Mouse (Mus musculus) bone marrow macrophage, adult 2 months (primary cell): ENCODE results near the gene Syt12. TPM values are rescaled to one million over a fixed set of nuclear protein-coding genes. Genes with fewer than 3 reads are reported as not detected.
"Not testable (repeated sequence)": the region's sequence is repeated elsewhere in the genome, so short reads cannot be mapped to it uniquely, and the experiment has no call there.

ENCODE experiments used
- H3K27ac ChIP-seq: 2 replicates; pipeline ENCODE4 v1.5.1; 2012; ENCODE audit warnings: low read depth, low read length; ENCODE audit not compliant: insufficient read depth
- H3K4me1 ChIP-seq: 2 replicates; pipeline ENCODE4 v1.6.1; 2012; ENCODE audit warnings: low read length; ENCODE audit not compliant: control insufficient read depth, insufficient read depth
- H3K4me3 ChIP-seq: 2 replicates; pipeline ENCODE4 v1.5.1; 2012; ENCODE audit warnings: mild to moderate bottlenecking, low read length, moderate library complexity; ENCODE audit not compliant: insufficient read depth
- CTCF ChIP-seq: IDR thresholded peaks from 2 replicates; pipeline ENCODE4 v1.5.1; 2012; ENCODE audit warnings: low read depth, mild to moderate bottlenecking, low read length, moderate library complexity
- POLR2A ChIP-seq: IDR thresholded peaks from 2 replicates; pipeline ENCODE4 v1.6.1; 2012; ENCODE audit warnings: mild to moderate bottlenecking, low read depth, low read length, borderline replicate concordance
- polyA plus RNA-seq: library from polyadenylated mRNA; stranded (reverse); fragments of >200 nt; gene quantifications from 2 replicates; pipeline ENCODE4 v1.2.4, GENCODE M21; 2012; ENCODE audit not compliant: missing spikeins, insufficient read depth, insufficient read length

The Syt12 gene
- polyA plus RNA-seq, 1 experiment, result not detected

DNA sequence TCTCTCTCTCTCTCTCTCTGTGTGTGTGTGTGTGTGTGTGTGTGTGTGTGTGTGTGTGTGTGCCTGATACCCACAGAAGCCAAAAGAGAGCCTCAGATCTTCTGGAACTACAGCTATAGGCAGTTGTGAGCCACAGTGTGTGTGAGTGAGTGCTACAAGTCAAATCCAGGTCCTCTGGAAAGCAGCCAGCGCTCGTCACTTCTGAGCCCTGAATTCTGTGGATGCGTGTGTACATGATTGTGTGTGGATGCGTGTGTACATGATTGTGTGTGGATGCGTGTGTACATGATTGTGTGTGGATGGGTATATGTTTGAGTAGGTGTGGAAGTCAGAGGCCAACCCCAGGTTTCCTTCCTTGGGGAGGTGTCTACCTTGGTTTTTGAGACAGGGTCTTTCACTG lies 3.7 kb downstream of the Syt12 start:
- no peak overlapping the region for H3K27ac ChIP-seq
- TF ChIP-seq CTCF, result no peak
- no peaks in the 10 kb centered on the region for H3K4me1 ChIP-seq
- H3K4me3 ChIP-seq, result no peak overlapping the region

DNA sequence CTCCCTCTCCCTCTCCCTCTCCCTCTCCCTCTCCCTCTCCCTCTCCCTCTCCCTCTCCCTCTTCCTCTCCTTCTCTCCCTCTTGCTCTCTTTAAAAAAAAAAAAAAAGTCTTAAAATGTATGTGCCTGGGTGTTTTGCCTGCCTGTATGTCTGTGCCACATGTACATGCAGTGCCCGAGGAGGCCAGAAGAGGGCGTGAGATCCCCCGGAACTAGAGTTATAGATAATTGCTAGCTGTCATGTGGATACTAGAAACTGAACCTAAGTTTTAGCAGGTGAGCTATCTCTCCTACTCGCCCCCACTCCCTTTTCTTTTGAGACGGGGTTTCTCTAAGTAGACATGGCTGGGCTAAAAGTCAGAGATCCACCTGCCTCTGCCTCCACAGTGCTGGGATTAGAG lies 8.9 kb downstream of the Syt12 start:
- Histone ChIP-seq H3K27ac (no peak overlapping the region), H3K4me1 (peaks cover 7% of the 10 kb centered on the region), H3K4me3 (no peak overlapping the region)
- TF ChIP-seq POLR2A, result no peak
- peak; percentile 40; the same call in 1 of the 2 replicates for TF ChIP-seq CTCF

GRCm38 (mm10) chr19:4464666-4465065 lies 12.6 kb downstream of the Syt12 start:
- TF ChIP-seq POLR2A (no peak), CTCF (no peak)
- Histone ChIP-seq H3K4me1 (peaks cover 11% of the 10 kb centered on the region), H3K4me3 (no peak overlapping the region), H3K27ac (no peak overlapping the region)

DNA sequence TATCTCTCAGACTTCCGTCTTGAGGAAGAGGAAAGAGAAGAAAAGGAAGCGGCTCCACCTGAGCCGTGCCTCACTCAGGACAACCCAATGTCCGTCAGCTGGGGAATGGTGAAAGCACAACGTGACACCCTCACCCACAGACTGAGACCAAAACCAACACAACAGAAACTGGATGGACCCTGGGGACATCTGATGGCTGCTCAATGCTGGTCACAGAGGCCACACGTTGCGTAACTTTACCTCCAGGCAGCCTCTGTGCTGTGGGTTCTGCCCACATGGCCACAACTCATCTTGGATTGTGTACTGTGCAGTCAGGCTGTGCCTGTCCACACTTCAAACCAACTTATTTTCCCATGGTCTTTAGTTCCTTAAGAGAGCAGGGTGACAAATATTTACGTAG lies 15.3 kb downstream of the Syt12 start:
- Histone ChIP-seq H3K4me3 (no peak overlapping the region), H3K4me1 (peaks cover 11% of the 10 kb centered on the region), H3K27ac (no peak overlapping the region)
- no peak for TF ChIP-seq POLR2A

- Histone ChIP-seq H3K4me3 (no peak overlapping the region), H3K4me1 (no peaks in the 10 kb centered on the region), H3K27ac (no peak overlapping the region)
- TF ChIP-seq POLR2A (no peak), CTCF (peak; percentile 44)
Measured at GRCm38 (mm10) chr19:4456227-4456626, 21.0 kb downstream of the Syt12 start.

GRCm38 (mm10) chr19:4455071-4455800 lies 22.0 kb downstream of the Syt12 start:
- Histone ChIP-seq H3K4me1 (no peaks in the 10 kb centered on the region), H3K4me3 (no peak overlapping the region), H3K27ac (no peak overlapping the region)
- TF ChIP-seq POLR2A (no peak), CTCF (no peak)

- not testable (repeated sequence) for H3K4me3 ChIP-seq, H3K4me1 ChIP-seq, H3K27ac ChIP-seq
Measured at GRCm38 (mm10) chr19:4454040-4454439, 23.2 kb downstream of the Syt12 start.

- Histone ChIP-seq H3K27ac (no peak overlapping the region), H3K4me1 (no peaks in the 10 kb centered on the region), H3K4me3 (no peak overlapping the region)
- TF ChIP-seq CTCF (no peak), POLR2A (no peak)
Measured at GRCm38 (mm10) chr19:4452525-4452924, 24.7 kb downstream of the Syt12 start.

- no peak overlapping the region for H3K4me3 ChIP-seq
- H3K4me1 ChIP-seq, result no peaks in the 10 kb centered on the region
- TF ChIP-seq POLR2A (no peak), CTCF (no peak)
- H3K27ac ChIP-seq, result no peak overlapping the region
Measured at GRCm38 (mm10) chr19:4451965-4452364, 25.3 kb downstream of the Syt12 start.

- no peak overlapping the region for H3K4me3 ChIP-seq
- no peak overlapping the region for H3K27ac ChIP-seq
- H3K4me1 ChIP-seq, result no peaks in the 10 kb centered on the region
- TF ChIP-seq CTCF (no peak), POLR2A (no peak)
Measured at GRCm38 (mm10) chr19:4451098-4451497, 26.1 kb downstream of the Syt12 start.

DNA sequence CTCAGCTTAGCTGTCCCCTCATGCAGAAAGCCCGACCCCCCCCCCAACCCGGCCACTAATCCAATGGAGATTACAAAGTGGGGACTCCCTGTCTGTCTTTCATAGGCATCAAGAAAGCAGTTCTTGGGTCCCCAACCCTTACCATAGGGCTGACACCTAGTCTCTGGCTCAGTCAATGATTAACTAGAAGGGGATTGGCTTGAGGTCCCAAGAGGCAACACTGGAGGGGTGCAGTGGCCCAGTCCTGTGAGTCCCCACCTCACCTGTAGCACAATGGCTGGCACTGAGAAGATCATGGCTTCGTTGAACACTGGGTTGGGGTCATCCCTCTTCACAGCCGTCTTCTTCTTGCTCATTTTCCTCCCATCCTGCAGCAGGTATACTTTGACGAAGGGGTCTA lies 26.6 kb downstream of the Syt12 start:
- no peaks in the 10 kb centered on the region for H3K4me1 ChIP-seq
- no peak for TF ChIP-seq CTCF
- TF ChIP-seq POLR2A, result no peak
- H3K27ac ChIP-seq, result no peak overlapping the region
- no peak overlapping the region for H3K4me3 ChIP-seq
